Mouse (Mus musculus): ENCODE results near the gene Zcchc18.
A peak's percentile ranks its signal among the peaks of the same experiment; 100 is the strongest.
"Not testable (repeated sequence)": the region's sequence is repeated elsewhere in the genome, so short reads cannot be mapped to it uniquely, and the experiment has no call there.

Zcchc18 gene

GRCm38 (mm10) chrX:136992978-136993547 lies at the start of gene Zcchc18:
Gene Zcchc18 (plus strand): TSS chrX:136993155.
- DNase-seq: peak; percentile 44 to 61

- DNase-seq: peak in 1 of 2 experiments; percentile 51
Measured at GRCm38 (mm10) chrX:136957583-136958279, 35.2 kb upstream of the Zcchc18 start.

- not testable (repeated sequence) for DNase-seq
Measured at GRCm38 (mm10) chrX:136958300-136958699, 34.7 kb upstream of the Zcchc18 start.

- DNase-seq: no peak
Measured at GRCm38 (mm10) chrX:136959688-136960087, 33.3 kb upstream of the Zcchc18 start.

GRCm38 (mm10) chrX:136975397-136975796 lies 17.6 kb upstream of the Zcchc18 start, which contains the start of gene Tmsb15b2:
Gene Tmsb15b2 (minus strand): TSS chrX:136975497.
- not testable (repeated sequence) for DNase-seq

GRCm38 (mm10) chrX:136976424-136977084 lies 16.4 kb upstream of the Zcchc18 start, which contains the start of the genes Tmsb15l and Tmsb15b1:
Gene Tmsb15l (minus strand): TSS chrX:136976869.
Gene Tmsb15b1 (minus strand): TSS chrX:136976874.
- peak; percentile 42 to 46 for DNase-seq

DNA sequence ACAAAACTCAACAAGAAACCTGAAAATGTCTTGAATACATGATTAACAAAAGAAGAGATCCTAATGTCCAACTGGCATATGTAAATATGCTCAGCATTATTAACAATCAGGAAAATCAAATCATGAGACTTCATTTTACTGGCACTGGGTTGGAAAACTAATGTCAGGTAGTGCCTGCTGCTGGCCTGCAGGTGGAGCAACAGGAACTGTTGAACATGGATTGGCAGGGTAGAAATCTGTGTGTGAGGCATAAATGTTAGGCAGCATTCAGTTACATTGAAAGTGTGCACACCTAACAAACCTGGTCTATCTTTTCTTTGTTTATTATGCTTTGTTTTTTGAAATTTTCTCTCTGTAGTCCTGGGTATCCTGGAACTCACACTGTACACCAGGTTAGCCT lies 14.3 kb upstream of the Zcchc18 start:
- DNase-seq: no peak

- no peak for DNase-seq
Measured at GRCm38 (mm10) chrX:136986039-136986438, 6.9 kb upstream of the Zcchc18 start.

DNA sequence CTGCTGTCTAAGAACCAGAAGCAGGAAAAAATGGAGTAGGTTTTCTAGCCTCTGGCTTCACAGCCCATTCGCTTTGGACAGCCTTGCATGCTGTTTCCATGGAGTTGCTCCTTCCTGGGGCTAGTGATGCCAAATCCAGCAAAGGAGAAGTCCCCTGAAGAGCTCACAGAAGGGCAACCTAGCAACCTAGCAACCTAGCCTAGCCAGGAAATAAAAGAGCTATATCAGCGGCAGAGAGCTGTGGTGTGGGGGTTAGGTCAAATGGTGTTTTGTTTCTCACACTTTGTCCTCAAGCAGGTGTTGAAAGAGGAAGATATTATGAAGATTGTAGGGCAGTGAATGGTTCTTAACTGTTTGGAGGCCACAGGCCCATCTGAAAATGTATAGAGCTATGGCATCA lies 1.7 kb upstream of the Zcchc18 start:
- DNase-seq: no peak

DNA sequence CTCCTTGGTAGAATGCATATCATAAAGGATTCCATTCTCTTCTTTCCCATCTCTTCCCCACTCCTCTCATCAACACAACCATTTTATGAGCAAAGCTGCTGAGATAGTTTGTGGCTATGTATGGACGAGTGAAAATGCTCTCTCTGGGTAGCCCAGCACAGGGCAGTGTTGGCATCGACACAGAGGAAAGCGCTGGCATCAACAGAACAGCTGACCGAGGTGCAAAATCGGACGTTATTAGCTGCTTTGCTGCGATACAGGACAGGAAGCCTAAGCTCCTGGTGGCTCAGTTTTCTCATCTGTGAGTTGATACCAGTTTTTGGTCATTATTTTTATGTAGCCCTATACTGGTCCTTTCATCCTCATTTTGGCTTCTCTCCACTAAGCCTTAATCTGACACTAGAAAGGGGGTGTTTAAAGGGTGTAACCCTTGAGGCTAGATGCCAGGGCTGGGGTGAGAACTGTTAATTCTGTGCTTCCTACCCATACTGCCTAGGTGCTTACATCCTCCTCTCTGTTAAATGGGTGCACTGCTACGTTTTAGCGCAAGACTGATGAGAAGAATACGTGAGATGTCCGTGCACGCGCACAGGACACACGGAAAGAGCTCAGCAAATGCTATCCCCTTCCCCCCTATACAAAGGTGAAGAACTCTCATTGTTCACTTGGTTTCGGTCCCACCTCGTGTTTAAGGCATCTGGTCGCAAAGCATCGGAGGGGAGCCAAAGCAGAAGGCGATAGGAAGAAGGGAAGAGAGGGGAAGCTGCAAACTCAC lies 577 bp upstream of the Zcchc18 start:
- no peak for DNase-seq

DNA sequence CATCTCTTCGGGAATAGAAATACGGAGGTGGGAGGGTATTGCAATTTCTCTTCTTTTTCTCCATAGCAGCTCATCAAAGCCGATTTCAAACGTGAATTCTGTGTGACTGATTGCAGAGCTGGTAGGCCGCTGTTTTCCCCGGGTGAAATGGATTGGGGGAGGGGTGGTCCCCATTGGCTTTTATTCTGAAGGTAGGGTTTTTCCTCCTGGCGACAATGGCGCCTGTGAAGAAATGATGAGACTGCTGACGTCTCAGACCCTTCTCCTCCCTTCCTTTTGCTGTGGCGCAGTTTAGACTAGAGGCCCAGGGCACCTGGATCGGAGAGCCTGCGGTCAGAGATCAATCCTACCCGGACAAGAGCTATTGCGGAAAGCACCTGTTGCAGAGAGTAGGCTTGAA lies 686 bp downstream of the Zcchc18 start:
- no peak for DNase-seq

GRCm38 (mm10) chrX:136996256-136996655 lies 3.3 kb downstream of the Zcchc18 start:
- DNase-seq: no peak

GRCm38 (mm10) chrX:137015099-137015709 lies 22.2 kb downstream of the Zcchc18 start:
- no peak for DNase-seq

GRCm38 (mm10) chrX:137017668-137018067 lies 24.7 kb downstream of the Zcchc18 start:
- no peak for DNase-seq

GRCm38 (mm10) chrX:137019310-137019709 lies 26.4 kb downstream of the Zcchc18 start:
- DNase-seq: peak; percentile 4 to 11

GRCm38 (mm10) chrX:137030916-137031315 lies 38.0 kb downstream of the Zcchc18 start:
- no peak for DNase-seq

- DNase-seq: no peak
Measured at GRCm38 (mm10) chrX:137031726-137032125, 38.8 kb downstream of the Zcchc18 start.

DNA sequence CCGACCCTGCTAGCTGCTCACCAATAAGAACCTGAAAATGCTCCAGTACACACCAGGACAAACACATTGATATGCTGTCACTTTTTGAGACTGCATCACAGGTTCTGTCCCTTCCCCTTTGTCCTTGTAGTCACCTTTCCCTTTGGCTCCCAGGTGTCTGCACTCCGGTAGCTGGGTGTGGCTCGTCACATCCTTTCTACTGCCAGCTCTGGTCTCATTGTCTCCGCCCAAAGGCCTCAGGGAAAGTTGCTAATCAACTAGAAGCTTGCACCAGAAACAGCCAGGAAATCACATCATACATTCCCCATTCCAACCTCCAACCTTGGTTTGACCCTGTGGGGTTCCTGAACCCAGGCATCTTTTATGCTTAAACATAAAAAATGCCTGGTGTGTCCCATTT lies 41.4 kb downstream of the Zcchc18 start:
- no peak for DNase-seq

DNA sequence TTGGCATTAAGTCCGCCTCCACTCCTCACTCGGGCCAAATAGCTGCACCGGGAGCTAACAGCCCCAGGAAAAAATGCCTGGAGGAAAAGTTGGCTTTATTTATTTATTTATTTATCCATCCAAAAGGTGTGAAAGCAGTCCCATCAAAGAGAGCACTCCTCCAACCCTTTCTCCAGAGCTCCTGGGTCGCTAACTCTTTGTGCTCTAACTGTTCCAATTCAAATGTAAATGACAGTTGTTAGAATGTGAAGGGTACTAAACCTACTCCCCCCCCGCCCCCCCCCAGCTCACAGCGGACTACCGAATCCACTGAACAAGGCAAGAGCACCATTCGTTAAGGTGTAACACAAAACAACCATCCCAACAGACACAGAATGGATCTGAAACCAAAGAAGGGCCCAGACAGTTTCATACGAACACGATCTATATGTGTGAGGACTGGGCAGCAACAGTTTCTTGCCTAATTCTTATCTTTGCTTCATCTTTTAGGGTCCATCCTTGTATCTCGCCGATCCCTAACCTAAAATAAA lies 44.6 kb downstream of the Zcchc18 start:
- no peak for DNase-seq

DNA sequence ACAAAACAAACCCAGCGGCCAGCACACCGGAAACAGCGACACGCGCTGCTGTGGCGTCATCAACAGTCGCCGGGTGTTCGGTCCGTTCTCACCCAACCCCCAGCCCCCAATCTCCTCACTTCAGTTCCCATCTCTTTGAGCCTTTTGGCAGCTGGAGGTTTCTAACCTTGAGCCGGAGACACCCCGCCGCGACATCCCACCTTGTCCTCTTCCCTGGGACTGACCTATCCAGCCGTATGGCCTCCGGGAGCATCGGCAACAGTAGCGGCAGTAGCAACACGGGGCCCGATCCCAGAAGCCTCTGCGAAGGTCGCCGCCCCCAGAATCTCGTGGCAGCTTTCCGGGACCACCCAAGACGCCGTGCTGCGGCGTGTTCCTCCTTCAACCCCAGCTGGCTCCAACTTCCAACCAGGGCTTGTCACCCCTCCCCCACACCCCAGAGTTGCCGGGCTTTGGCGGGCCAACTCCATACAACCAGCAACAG lies 45.1 kb downstream of the Zcchc18 start, which contains the start of gene Slc25a53:
Gene Slc25a53 (minus strand): TSS at position 303 of the 484 bp plus-strand sequence.
- peak; percentile 68 to 74 for DNase-seq

- no peak for DNase-seq
Measured at GRCm38 (mm10) chrX:137038502-137038901, 45.5 kb downstream of the Zcchc18 start.
